In genomic region chr3:25653010-25653409, GRCm38 (mm10) we compare ENCODE assay signal across 9 mouse cellular contexts.
A peak's percentile ranks its signal among the peaks of the same experiment; 100 is the strongest.
DNase-seq lines count a peak whose midpoint lies in the region; ATAC-seq and TF ChIP-seq lines count a peak whose summit lies in the region.
"Had no signal": no experiment of that assay in that cellular context is flagged by ENCODE, and none has a peak within 500 bp of the region (broad histone marks: within the 10 kb centered on the region; RNA-seq: fewer than 3 reads in every experiment).

No protein-coding gene starts in this region.

- TF ChIP-seq EP300 in heart, adult 2 months (IDR thresholded peaks at IDR 0.05; ENCODE audit: insufficient read depth, low read depth, low read length), result no peak
- no peak for TF ChIP-seq EP300 in stomach, postnatal 0 days (optimal IDR thresholded peaks at IDR 0.05)

- WGBS in heart, adult 2 months, result 70% methylated on average over 4 of the region's 4 CpGs
- 76% methylated on average over 4 of the region's 4 CpGs for WGBS in stomach, postnatal 0 days

- no peaks in the 10 kb centered on the region for H3K4me1 ChIP-seq in heart, adult 2 months (ENCODE audit: control insufficient read depth, insufficient read depth, low read length)
- no peaks in the 10 kb centered on the region for H3K4me1 ChIP-seq in stomach, postnatal 0 days (replicated peaks; ENCODE audit: control insufficient read depth, insufficient read depth)
- H3K4me1 ChIP-seq: heart, embryonic 15.5 days had no signal

- no peak for TF ChIP-seq POLR2A in heart, adult 2 months (IDR thresholded peaks at IDR 0.05; ENCODE audit: insufficient read depth, low read depth, low read length)

- no peaks in the 10 kb centered on the region for H3K9me3 ChIP-seq in stomach, postnatal 0 days (ENCODE audit: control insufficient read depth, low read length)
- H3K9me3 ChIP-seq: heart, embryonic 15.5 days had no signal

- H3K27me3 ChIP-seq in heart, adult 2 months (ENCODE audit: control insufficient read depth, insufficient read depth, low read length), result no peaks in the 10 kb centered on the region
- no peaks in the 10 kb centered on the region for H3K27me3 ChIP-seq in stomach, postnatal 0 days (ENCODE audit: control insufficient read depth, insufficient read depth, low read length)
- H3K27me3 ChIP-seq: heart, embryonic 15.5 days had no signal

- intact Hi-C loops in heart, adult 2 months (cut with DNase I), result no loop called here

- DNase-seq in heart, adult 2 months, result no peak
- DNase-seq in heart, adult 11 months, result no peak
- peak; percentile 34 for DNase-seq in right cerebral cortex, adult 18-20 months
- DNase-seq in right cerebral cortex, postnatal 14 days, result no peak
- peak; percentile 48 for DNase-seq in embryo, embryonic 11 days
- DNase-seq in kidney, postnatal 36 days, result peak; percentile 29 to 61
- peak; percentile 20 for DNase-seq in stomach, postnatal 0 days (ENCODE audit: low spot score)
- no peak for DNase-seq in frontal cortex, postnatal 10 days (ENCODE audit: low spot score in 2 of 2)

- ATAC-seq in stomach, postnatal 0 days (ENCODE audit: low FRiP score, low TSS enrichment), result no peak

- peak; percentile 51 for TF ChIP-seq CTCF in heart, adult 2 months (IDR thresholded peaks at IDR 0.05)
- TF ChIP-seq CTCF in stomach, postnatal 0 days (IDR thresholded peaks at IDR 0.05; ENCODE audit: low read depth), result peak; percentile 64

- no peaks in the 10 kb centered on the region for H3K79me2 ChIP-seq in heart, adult 2 months (replicated peaks; ENCODE audit: control insufficient read depth, insufficient read depth, low read length)

- H3K4me3 ChIP-seq in heart, adult 2 months, result no peak overlapping the region
- H3K4me3 ChIP-seq in stomach, postnatal 0 days (ENCODE audit: low read depth, low read length), result no peak overlapping the region
- H3K4me3 ChIP-seq: heart, embryonic 15.5 days had no signal

- H3K9ac ChIP-seq in heart, adult 2 months (ENCODE audit: low read depth, low read length), result no peak overlapping the region
- no peak overlapping the region for H3K9ac ChIP-seq in stomach, postnatal 0 days (ENCODE audit: low read length)
- H3K9ac ChIP-seq: heart, embryonic 15.5 days had no signal

- no peak overlapping the region for H3K4me2 ChIP-seq in stomach, postnatal 0 days (replicated peaks; ENCODE audit: low read depth)
- H3K4me2 ChIP-seq: heart, embryonic 15.5 days had no signal

- no peak overlapping the region for H3K27ac ChIP-seq in heart, adult 2 months
- no peak overlapping the region for H3K27ac ChIP-seq in stomach, postnatal 0 days (replicated peaks)
- H3K27ac ChIP-seq: heart, embryonic 15.5 days had no signal

- H3K36me3 ChIP-seq in heart, adult 2 months (ENCODE audit: control insufficient read depth, insufficient read depth, low read length), result no peaks in the 10 kb centered on the region
- no peaks in the 10 kb centered on the region for H3K36me3 ChIP-seq in stomach, postnatal 0 days (ENCODE audit: control insufficient read depth, insufficient read depth, low read length)
- H3K36me3 ChIP-seq: heart, embryonic 15.5 days had no signal

Comparison
In these comparisons a context has a peak if more than half of its experiments do, and no peak if none do; other contexts are left out.
1. DNase-seq: peak in right cerebral cortex, adult 18-20 months (single experiment), embryo, embryonic 11 days (single experiment), kidney, postnatal 36 days (2 of 2) and stomach, postnatal 0 days (single experiment); none in heart, adult 2 months (0 of 2), heart, adult 11 months (single experiment), right cerebral cortex, postnatal 14 days (single experiment) and frontal cortex, postnatal 10 days (0 of 2).